Mouse (Mus musculus): ENCODE data around the gene Ly75.

Gene Ly75

DNA sequence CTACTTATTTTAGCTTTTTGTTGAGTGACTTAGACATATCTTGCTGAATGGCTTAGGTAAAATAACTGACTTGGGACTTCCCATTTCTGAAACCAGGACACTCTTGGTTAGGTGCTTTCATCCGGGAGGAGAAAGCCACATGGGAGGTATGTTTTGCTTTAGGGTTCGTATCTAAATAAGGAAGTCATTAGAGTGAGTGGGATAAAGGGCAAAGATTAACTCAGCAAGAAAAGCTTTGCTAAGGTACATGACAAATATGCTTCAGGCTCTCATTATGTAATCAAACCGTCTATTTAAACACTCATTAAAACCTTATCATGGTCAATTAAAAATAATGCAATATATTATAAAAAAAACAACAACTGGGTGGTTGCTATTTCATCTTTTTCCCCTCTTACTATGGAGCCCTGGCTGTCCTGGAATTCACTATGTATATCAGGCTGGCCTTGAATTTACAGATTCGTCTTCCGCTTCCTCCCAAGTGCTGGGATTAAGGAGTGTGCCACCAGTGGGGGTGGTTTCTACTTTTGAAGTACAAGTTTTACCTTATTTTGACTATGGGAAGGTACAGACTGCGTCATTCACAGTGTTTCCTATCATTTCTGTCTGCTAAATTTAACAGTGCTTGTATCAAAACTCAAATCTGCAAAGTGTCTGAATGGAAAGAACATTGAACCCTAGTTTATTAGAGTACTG lies 60.9 kb downstream of the Ly75 start:
- DNase-seq, result no peak

DNA sequence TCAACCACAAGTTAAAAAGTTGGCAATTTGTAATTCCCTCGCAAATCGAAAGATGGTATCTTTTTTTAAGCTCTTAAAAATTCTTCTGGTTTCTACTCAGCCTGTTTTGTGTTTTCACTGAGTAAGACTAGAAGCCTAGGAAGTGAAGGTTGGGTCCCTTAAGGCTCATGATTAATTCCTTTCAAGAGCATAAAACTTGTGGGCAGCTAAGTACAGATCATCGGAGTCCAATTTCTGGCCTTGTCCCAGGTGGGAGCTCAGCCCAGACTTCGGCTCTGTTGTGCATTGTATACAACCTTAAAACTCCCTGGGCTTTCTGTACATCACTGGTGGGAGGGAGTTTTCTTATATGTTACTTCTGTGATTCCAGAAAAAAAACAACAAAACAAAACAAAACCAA lies 79.3 kb downstream of the Ly75 start:
- no peak for DNase-seq

DNA sequence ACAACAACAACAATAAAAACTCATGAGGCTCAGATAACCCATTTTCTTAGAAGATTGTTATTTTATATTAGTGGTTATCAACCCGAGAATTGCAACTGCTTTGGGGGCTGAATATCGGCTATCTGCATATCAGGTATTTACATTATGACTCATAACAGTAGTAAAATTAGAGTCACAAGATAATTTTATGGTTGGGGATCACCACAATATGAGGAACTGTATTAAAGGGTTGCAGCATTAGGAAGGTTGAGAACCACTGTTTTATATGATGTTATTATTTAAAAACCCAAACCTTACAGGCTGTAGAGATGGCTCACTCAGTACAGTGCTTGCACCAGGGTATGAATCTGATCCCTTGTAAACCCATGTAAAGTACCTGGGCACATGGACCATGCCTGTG lies 83.8 kb downstream of the Ly75 start:
- DNase-seq, result no peak

DNA sequence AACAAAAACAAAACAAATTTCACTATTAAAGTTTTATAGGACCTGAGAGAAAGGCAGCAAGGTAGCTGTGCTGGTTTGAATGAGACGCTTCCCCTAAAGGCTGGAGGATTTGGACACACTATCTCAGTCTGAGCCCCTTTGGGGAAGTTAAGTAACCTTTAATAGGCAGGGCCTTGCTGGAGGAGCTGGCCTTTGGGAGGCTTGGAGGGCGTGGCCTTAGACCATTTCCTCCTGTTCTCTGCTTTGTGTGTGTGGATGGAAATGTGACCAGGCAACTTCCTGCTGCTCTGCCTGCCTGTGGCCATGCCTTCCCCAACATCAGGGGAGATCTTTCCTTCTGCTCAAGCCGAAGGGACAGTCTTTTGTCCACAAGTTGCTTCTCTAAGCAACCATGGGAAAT lies 84.8 kb downstream of the Ly75 start:
- DNase-seq, result no peak

- DNase-seq, result no peak
Observed at GRCm38 (mm10) chr2:60291381-60291780, 91.7 kb downstream of the Ly75 start.

GRCm38 (mm10) chr2:60289451-60289850 lies 93.7 kb downstream of the Ly75 start:
- no peak for DNase-seq

- no peak for DNase-seq
Observed at GRCm38 (mm10) chr2:60288606-60289005, 94.5 kb downstream of the Ly75 start.

DNA sequence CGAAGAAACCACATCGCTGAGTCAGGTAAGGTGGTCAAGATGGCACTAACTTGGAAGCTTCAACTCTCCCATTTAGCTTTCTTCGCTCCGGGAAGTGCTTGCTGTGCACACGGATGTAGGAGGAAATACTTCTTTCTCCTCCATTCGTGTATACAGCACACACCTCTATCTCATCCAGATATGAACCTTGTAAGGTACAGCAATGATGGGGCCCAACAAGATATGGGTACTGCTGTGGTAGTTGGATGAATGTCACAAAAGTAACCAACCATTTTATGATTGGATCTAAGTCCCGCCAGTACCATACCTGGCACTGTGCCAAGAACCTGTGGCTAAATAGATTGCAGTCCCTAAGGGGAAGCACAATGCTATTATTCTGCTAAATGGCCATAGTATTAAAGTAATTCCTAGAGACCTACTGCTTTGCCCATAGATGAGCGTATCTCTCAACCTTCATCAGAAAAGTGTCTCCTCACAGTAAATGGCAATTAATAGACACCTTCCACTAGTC lies 97.9 kb downstream of the Ly75 start:
- no peak for DNase-seq

- DNase-seq, result no peak
Observed at GRCm38 (mm10) chr2:60284467-60284821, 98.7 kb downstream of the Ly75 start, which contains the start of gene Cd302. Cd302 (minus strand) TSS chr2:60284488.

DNA sequence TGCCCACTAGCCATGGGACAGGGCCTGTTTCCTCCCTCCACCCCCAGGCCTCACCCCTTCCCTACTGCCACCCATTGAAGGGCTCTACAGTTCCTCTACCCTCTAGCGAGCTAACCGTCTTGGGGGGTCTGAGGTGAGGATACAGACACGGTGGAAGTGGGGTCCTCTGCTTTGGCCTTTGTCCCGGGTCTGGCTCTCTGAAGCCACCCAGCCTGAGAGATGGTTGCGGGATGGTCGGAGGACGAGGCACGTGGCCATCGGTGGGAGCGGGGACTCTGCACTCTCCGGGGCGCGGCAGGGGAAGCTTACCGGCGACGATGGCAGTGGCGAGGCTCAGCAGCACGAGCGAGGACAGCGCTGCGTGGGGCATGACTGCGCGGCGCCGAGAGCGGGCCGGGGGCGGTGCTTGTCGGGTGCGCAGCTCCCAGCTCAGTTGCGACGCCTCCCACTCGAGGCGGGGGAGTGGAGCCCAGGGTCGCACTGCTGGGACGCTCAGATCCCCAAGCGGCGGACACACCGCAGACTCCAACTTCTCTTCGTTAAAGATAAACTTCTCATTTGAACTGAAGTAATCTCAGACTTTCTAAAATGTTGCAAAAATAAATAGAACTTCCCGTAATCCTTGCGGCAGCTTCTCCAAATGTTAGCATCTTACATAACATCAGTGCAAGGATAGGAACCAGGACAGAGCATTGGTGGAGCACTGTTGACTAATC lies 99.2 kb downstream of the Ly75 start:
- DNase-seq, result peak; percentile 37 to 49

- DNase-seq, result no peak
Observed at GRCm38 (mm10) chr2:60283208-60283750, 99.8 kb downstream of the Ly75 start.

- no peak for DNase-seq
Observed at GRCm38 (mm10) chr2:60282625-60283024, 100.5 kb downstream of the Ly75 start.

DNA sequence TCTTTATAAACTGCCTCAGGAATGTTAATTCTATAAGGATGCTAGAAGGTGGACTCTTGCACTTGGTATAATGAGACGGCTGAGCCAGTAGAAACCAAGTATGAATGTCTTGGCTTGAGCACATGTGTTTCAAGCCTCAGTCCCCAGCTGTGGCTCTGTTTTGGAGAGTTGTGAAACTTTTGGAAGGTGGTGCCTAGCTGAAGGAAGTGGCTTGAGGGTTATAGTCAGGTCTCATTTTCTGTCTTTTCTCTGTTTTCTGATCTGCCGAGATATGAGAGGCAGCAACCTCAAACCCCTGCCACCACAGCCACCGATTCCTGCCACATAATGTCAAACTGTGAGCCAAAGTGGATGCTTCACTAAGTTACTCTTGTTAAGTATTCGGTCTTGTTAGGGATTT lies 104.5 kb downstream of the Ly75 start:
- no peak for DNase-seq

GRCm38 (mm10) chr2:60269856-60270479 lies 113.1 kb downstream of the Ly75 start:
- no peak for DNase-seq

- DNase-seq, result no peak
Observed at GRCm38 (mm10) chr2:60267567-60267966, 115.5 kb downstream of the Ly75 start.

- DNase-seq, result no peak
Observed at GRCm38 (mm10) chr2:60260621-60261350, 122.3 kb downstream of the Ly75 start.

DNA sequence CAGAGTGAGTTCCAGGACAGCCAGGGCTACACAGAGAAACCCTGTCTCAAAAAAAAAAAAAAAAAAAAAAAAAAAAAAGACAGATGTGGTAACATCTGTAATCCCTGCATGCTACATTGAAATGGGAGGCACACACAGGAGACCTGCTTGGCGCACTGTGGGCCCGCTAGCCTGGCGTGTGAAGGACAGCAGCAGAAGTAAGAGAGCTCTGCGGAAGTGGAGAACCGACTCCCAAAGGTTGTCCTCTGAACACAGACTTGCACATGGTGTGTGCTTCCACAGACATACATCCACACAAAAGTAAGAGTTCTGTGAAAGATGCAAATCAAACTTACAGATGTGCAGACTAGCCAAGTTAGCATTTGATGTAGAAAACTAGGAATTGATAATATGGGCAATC lies 123.9 kb downstream of the Ly75 start:
- DNase-seq, result no peak

DNA sequence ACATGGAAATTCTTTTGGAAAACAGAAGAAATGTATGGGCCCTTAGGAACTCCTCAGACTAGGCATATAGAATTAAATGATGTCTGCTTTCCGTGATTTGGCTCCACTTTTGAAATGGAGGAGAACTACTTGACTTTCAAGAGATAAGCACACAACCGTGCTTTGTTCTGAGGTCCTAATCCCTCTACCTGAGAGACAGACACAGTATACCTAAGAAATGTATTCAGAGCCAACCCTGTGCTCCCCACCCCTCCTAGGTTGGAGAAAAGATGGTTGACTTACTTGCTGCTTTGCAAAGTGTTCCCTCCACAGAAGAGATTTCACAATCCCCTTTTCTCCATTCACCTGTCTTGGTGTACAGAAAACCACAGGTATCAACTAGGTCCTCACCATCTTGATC lies 126.4 kb downstream of the Ly75 start:
- DNase-seq, result no peak

GRCm38 (mm10) chr2:60253506-60253905 lies 129.6 kb downstream of the Ly75 start:
- no peak for DNase-seq

GRCm38 (mm10) chr2:60252782-60253181 lies 130.3 kb downstream of the Ly75 start:
- no peak for DNase-seq
